Mouse (Mus musculus): Measurements from ENCODE around the gene Fam168a. TPM values are rescaled to one million over a fixed set of nuclear protein-coding genes. Genes with fewer than 3 reads are reported as not detected.

Gene Fam168a
- polyA plus RNA-seq, 1 experiment from 2014 or later: 126 TPM

DNA sequence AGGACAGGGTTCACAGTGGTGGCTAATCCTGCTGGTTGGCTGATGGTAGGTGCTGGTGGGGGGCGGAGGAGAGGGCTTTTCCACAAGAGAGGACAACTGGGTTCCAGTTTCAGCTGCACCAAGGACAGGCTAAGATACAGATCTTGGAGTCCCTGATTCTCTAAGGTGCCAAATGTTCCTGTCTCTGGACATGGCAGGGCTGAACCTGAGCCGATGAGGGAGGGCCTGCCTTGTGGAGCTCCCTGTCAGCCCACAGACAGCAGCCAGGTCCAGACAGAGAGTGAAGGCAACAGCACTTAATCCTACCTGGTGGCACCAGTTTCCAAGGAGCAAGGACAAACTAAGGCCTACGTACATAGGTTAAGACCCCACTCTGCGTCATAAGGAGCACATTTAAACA lies 178.0 kb downstream of the Fam168a start:
- Histone ChIP-seq H3K9ac (no peak overlapping the region), H3K27ac (no peak overlapping the region), H3K4me2 (no peak overlapping the region), H3K9me3 (no peaks in the 10 kb centered on the region), H3K4me3 (no peak overlapping the region), H3K36me3 (replicated peaks) (peaks cover 21% of the 10 kb centered on the region; the same call in 1 of the 2 replicates), H3K4me1 (no peaks in the 10 kb centered on the region), H3K27me3 (replicated peaks) (no peaks in the 10 kb centered on the region)
- no peak for ATAC-seq (replicated peaks)
- WGBS: 95% methylated on average over 4 of the region's 4 CpGs

DNA sequence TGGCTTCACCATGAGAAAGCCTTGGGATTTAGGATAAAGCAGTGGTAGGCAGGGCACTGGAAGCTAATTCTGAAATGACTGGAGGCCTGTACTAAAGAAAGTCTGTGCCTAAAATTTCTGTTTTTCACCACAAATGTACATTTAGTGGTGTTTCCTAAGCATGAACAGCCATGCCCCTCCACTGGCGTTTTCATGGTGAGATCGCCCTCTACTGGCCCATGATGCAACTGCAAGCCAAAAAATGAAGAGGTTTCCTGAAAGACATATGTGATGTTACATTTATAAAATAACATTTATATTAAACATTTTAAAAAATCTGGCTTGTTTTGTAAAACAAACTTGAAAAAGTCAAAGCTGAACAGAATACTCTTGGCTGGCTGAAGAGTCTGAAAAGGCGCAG lies 180.1 kb downstream of the Fam168a start:
- no peak for ATAC-seq (replicated peaks)
- Histone ChIP-seq H3K4me2 (no peak overlapping the region), H3K9me3 (no peaks in the 10 kb centered on the region), H3K36me3 (replicated peaks) (peaks cover 18% of the 10 kb centered on the region; the same call in 1 of the 2 replicates), H3K4me3 (no peak overlapping the region), H3K4me1 (no peaks in the 10 kb centered on the region), H3K27ac (no peak overlapping the region), H3K9ac (no peak overlapping the region), H3K27me3 (replicated peaks) (no peaks in the 10 kb centered on the region)
- WGBS: 33% methylated on average over 3 of the region's 3 CpGs

Small RNAs within 50 kb of the gene (microRNA-seq; reads per million reads assigned to microRNA genes)
- 44.7 reads per million, percentile 44 among the genes with 10 or more reads in this experiment for gene Mir3102

Other genes starting within 250 kb of the Fam168a start
- gene Ucp3, start 233.6 kb upstream of the Fam168a start, polyA plus RNA-seq (2015; fragmentation: Nextera tagmentation; extraction: Ambion mirVana): not detected in 2 replicates
- gene Ucp2, start 213.3 kb upstream of the Fam168a start, polyA plus RNA-seq (2015; fragmentation: Nextera tagmentation; extraction: Ambion mirVana): 57.2 and 61.6 TPM in 2 replicates
- gene Dnajb13, start 191.7 kb upstream of the Fam168a start, polyA plus RNA-seq (2015; fragmentation: Nextera tagmentation; extraction: Ambion mirVana): 3.7 and 4.9 TPM in 2 replicates
- 15.5 and 17.7 TPM in 2 replicates for gene Coa4, start 169.6 kb upstream of the Fam168a start, polyA plus RNA-seq (2015; fragmentation: Nextera tagmentation; extraction: Ambion mirVana)
- 253 and 260 TPM in 2 replicates for gene Rab6a, start 99.2 kb upstream of the Fam168a start, polyA plus RNA-seq (2015; fragmentation: Nextera tagmentation; extraction: Ambion mirVana)
- gene Mrpl48, start 98.3 kb upstream of the Fam168a start, polyA plus RNA-seq (2015; fragmentation: Nextera tagmentation; extraction: Ambion mirVana): 79.0 and 80.2 TPM in 2 replicates
- 10.3 and 10.4 TPM in 2 replicates for gene Plekhb1, start 44.2 kb upstream of the Fam168a start, polyA plus RNA-seq (2015; fragmentation: Nextera tagmentation; extraction: Ambion mirVana)
- gene Relt, start 156.8 kb downstream of the Fam168a start, polyA plus RNA-seq (2015; fragmentation: Nextera tagmentation; extraction: Ambion mirVana): 4.7 and 5.9 TPM in 2 replicates
- gene Arhgef17, start 225.5 kb downstream of the Fam168a start, polyA plus RNA-seq (2015; fragmentation: Nextera tagmentation; extraction: Ambion mirVana): 13.9 and 14.4 TPM in 2 replicates

All from midbrain, embryonic 15.5 days (tissue).